Mouse (Mus musculus) CH12F3 (cell line): Measurements from ENCODE around the gene Cacna1f.

Source experiments
- in situ Hi-C: fragments of 300-500 bp; cut with MboI; formaldehyde crosslinking; loops from 2 replicates; pipeline ENCODE4 v1.14.3; 2020; ENCODE audit warnings: low sequenced_read_pairs

The Cacna1f gene

GRCm38 (mm10) chrX:7673578-7674281, 66.8 kb downstream of the Cacna1f start:
- in situ Hi-C loops: no loop called here

- in situ Hi-C loops: no loop called here
Observed at GRCm38 (mm10) chrX:7674284-7675000, 67.6 kb downstream of the Cacna1f start.

GRCm38 (mm10) chrX:7675001-7675380, 68.1 kb downstream of the Cacna1f start:
- in situ Hi-C loops: loop anchor here (25.0 kb wide), 1 partner anchor 213 kb away; no protein-coding TSS in a partner anchor

GRCm38 (mm10) chrX:7678986-7679385, 72.1 kb downstream of the Cacna1f start:
- in situ Hi-C loops: loop anchor here (25.0 kb wide), 1 partner anchor 217 kb away; no protein-coding TSS in a partner anchor

- in situ Hi-C loops: loop anchor here (25.0 kb wide), 1 partner anchor 217 kb away; no protein-coding TSS in a partner anchor
Observed at GRCm38 (mm10) chrX:7679405-7680056, 72.6 kb downstream of the Cacna1f start.

- in situ Hi-C loops: loop anchor here (25.0 kb wide), 1 partner anchor 218 kb away; no protein-coding TSS in a partner anchor
Observed at GRCm38 (mm10) chrX:7680057-7680412, 73.2 kb downstream of the Cacna1f start.

- in situ Hi-C loops: loop anchor here (25.0 kb wide), 1 partner anchor 219 kb away; no protein-coding TSS in a partner anchor
Observed at GRCm38 (mm10) chrX:7680864-7681263, 74.0 kb downstream of the Cacna1f start, which contains the start of gene Magix. Gene Magix (minus strand): TSS chrX:7681251.
